Mouse (Mus musculus) MEL (cell line): Measurements from ENCODE around the gene Hectd4. TPM values are rescaled to one million over a fixed set of nuclear protein-coding genes. Genes with fewer than 3 reads are reported as not detected.

ENCODE experiments used
- DNase-seq: peaks from one replicate; pipeline ENCODE4 v3.0.0; 2011; ENCODE audit warnings: low read depth, low spot score
- H3K27ac ChIP-seq: 2 replicates; pipeline ENCODE4 v1.5.1; 2012; ENCODE audit warnings: low read depth, mild to moderate bottlenecking, control low read depth, low read length, moderate library complexity; ENCODE audit not compliant: control insufficient read depth
- H3K27me3 ChIP-seq, 2 experiments: fragments of 150-350 bp in 1 of 2; sonication (generic) in 1 of 2; 2 replicates each; pipeline ENCODE4 v1.6.1; 2012; ENCODE audit warnings: low read length in 2 of 2, mild to moderate bottlenecking in 2 of 2, improper control_type of control experiment in 1 of 2, moderate library complexity in 1 of 2; ENCODE audit not compliant: insufficient read depth in 2 of 2, control insufficient read depth in 1 of 2
- H3K36me3 ChIP-seq, 2 experiments: 2 replicates each; pipeline ENCODE4 v1.6.1; 2012 to 2014; ENCODE audit warnings: low read length in 2 of 2, improper control_type of control experiment in 1 of 2, inconsistent platforms in 1 of 2, mild to moderate bottlenecking in 1 of 2; ENCODE audit not compliant: insufficient read depth in 2 of 2, control insufficient read depth in 1 of 2
- H3K4me1 ChIP-seq, 2 experiments: fragments of 150-350 bp in 1 of 2; sonication (generic) in 1 of 2; 2 replicates each; pipeline ENCODE4 v1.6.1; 2012; ENCODE audit warnings: low read length in 2 of 2, improper control_type of control experiment in 1 of 2, mild to moderate bottlenecking in 1 of 2; ENCODE audit not compliant: insufficient read depth in 2 of 2, control insufficient read depth in 1 of 2
- H3K4me3 ChIP-seq, 2 experiments: fragments of 150-350 bp in 1 of 2; sonication (generic) in 1 of 2; 2 replicates each; pipeline ENCODE4 v1.5.1; 2012; ENCODE audit warnings: low read depth in 2 of 2, low read length in 2 of 2, mild to moderate bottlenecking in 2 of 2, moderate library complexity in 2 of 2, control low read depth in 1 of 2, improper control_type of control experiment in 1 of 2; ENCODE audit not compliant: control insufficient read depth in 1 of 2, insufficient read depth in 1 of 2
- H3K79me2 ChIP-seq: 2 replicates; pipeline ENCODE4 v1.6.1; 2012; ENCODE audit warnings: mild to moderate bottlenecking, low read length, moderate library complexity; ENCODE audit not compliant: control insufficient read depth, poor library complexity, insufficient read depth
- H3K9ac ChIP-seq: 2 replicates; pipeline ENCODE4 v1.6.1; 2012; ENCODE audit warnings: low read depth, mild to moderate bottlenecking, control low read depth, low read length, moderate library complexity; ENCODE audit not compliant: control insufficient read depth, poor library complexity, severe bottlenecking
- H3K9me3 ChIP-seq: fragments of 150-350 bp; sonication (generic); replicated peaks from 2 replicates; pipeline ENCODE4 v1.6.1; 2012; ENCODE audit warnings: mild to moderate bottlenecking, low read length, improper control_type of control experiment, moderate library complexity; ENCODE audit not compliant: insufficient read depth
- BHLHE40 ChIP-seq: IDR thresholded peaks from 2 replicates; pipeline ENCODE4 v1.6.1; 2012; ENCODE audit warnings: low read depth, mild to moderate bottlenecking, inconsistent platforms, low read length, improper control_type of control experiment, borderline replicate concordance
- CHD1 ChIP-seq: IDR thresholded peaks from 2 replicates; pipeline ENCODE4 v1.6.1; 2012; ENCODE audit warnings: low read depth, mild to moderate bottlenecking, inconsistent platforms, low read length, improper control_type of control experiment
- CTCF ChIP-seq, 3 experiments: IDR thresholded peaks in 2 of 3; conservative IDR thresholded peaks in 1 of 3; 2 replicates each; pipeline ENCODE4 v1.5.1; 2011 to 2012; ENCODE audit warnings: low read length in 3 of 3, low read depth in 2 of 3, mild to moderate bottlenecking in 2 of 3, improper control_type of control experiment in 1 of 3, inconsistent platforms in 1 of 3, mixed read lengths in 1 of 3, moderate library complexity in 1 of 3; ENCODE audit not compliant: control insufficient read depth in 1 of 3, insufficient read depth in 1 of 3, poor library complexity in 1 of 3, severe bottlenecking in 1 of 3
- E2F4 ChIP-seq: IDR thresholded peaks from 2 replicates; pipeline ENCODE4 v1.6.1; 2011; ENCODE audit warnings: low read depth, low read length, improper control_type of control experiment, borderline replicate concordance
- ELF1 ChIP-seq: IDR thresholded peaks from 2 replicates; pipeline ENCODE4 v1.6.1; 2014; ENCODE audit warnings: low read depth, mild to moderate bottlenecking, inconsistent platforms, low read length, improper control_type of control experiment, moderate library complexity
- EP300 ChIP-seq, 2 experiments: IDR thresholded peaks; 2 replicates each; pipeline ENCODE4 v1.6.1; 2011; ENCODE audit warnings: improper control_type of control experiment in 2 of 2, low read length in 2 of 2, low read depth in 1 of 2, mild to moderate bottlenecking in 1 of 2
- GABPA ChIP-seq: IDR thresholded peaks from 2 replicates; pipeline ENCODE4 v1.6.1; 2012; ENCODE audit warnings: low read depth, mild to moderate bottlenecking, inconsistent platforms, low read length, improper control_type of control experiment, moderate library complexity
- GATA1 ChIP-seq: IDR thresholded peaks from 2 replicates; pipeline ENCODE4 v1.6.1; 2011; ENCODE audit warnings: low read depth, low read length, improper control_type of control experiment
- HCFC1 ChIP-seq: IDR thresholded peaks from 2 replicates; pipeline ENCODE4 v1.6.1; 2012; ENCODE audit warnings: low read depth, mild to moderate bottlenecking, inconsistent platforms, low read length, improper control_type of control experiment, moderate library complexity
- KAT2A ChIP-seq: conservative IDR thresholded peaks from 2 replicates; pipeline ENCODE4 v1.6.1; 2012; ENCODE audit warnings: low read depth, low read length, improper control_type of control experiment, inconsistent platforms
- MXI1 ChIP-seq: IDR thresholded peaks from 2 replicates; pipeline ENCODE4 v1.6.1; 2011; ENCODE audit warnings: mild to moderate bottlenecking, low read depth, low read length, improper control_type of control experiment
- POLR2AphosphoS2 ChIP-seq: IDR thresholded peaks from 2 replicates; pipeline ENCODE4 v1.6.1; 2011; ENCODE audit warnings: low read length, improper control_type of control experiment
- SIN3A ChIP-seq: IDR thresholded peaks from 2 replicates; pipeline ENCODE4 v1.6.1; 2012; ENCODE audit warnings: low read length, improper control_type of control experiment, inconsistent platforms
- TCF12 ChIP-seq: IDR thresholded peaks from 2 replicates; pipeline ENCODE4 v1.6.1; 2014; ENCODE audit warnings: low read depth, mild to moderate bottlenecking, inconsistent platforms, low read length, improper control_type of control experiment, moderate library complexity
- USF1 ChIP-seq: IDR thresholded peaks from 2 replicates; pipeline ENCODE4 v1.6.1; 2014; ENCODE audit warnings: low read depth, mild to moderate bottlenecking, inconsistent platforms, low read length, improper control_type of control experiment, moderate library complexity
- ZKSCAN1 ChIP-seq: IDR thresholded peaks from 2 replicates; pipeline ENCODE4 v1.6.1; 2012; ENCODE audit warnings: low read depth, mild to moderate bottlenecking, inconsistent platforms, low read length, improper control_type of control experiment, moderate library complexity
- polyA plus RNA-seq, 2 experiments: library from polyadenylated mRNA; stranded (reverse) in 1 of 2; unstranded in 1 of 2; fragments of >175 nt in 1 of 2; fragments of >200 nt in 1 of 2; gene quantifications; 2 replicates each; pipeline versions ENCODE4 v1.2.1 to v1.2.4; 2012; ENCODE audit warnings: low replicate concordance in 2 of 2, low read depth in 1 of 2; ENCODE audit not compliant: insufficient read length in 2 of 2, insufficient read depth in 1 of 2, missing spikeins in 1 of 2
- total RNA-seq: library from RNA; depleted of rRNA; stranded (reverse); fragments of 300-350 nt; gene quantifications from 2 replicates; pipeline ENCODE4 v1.2.3, GENCODE M21; 2012

Hectd4 gene
- total and polyA plus RNA-seq, 3 experiments: 7.0 to 10.8 TPM; not detected in 1

GRCm38 (mm10) chr5:121366449-121367225 is 146.6 kb downstream of the Hectd4 start:
- Histone ChIP-seq H3K9me3 (no peaks in the 10 kb centered on the region), H3K36me3 (no peaks in the 10 kb centered on the region)
- no peak for DNase-seq

GRCm38 (mm10) chr5:121367255-121367654 is 147.2 kb downstream of the Hectd4 start:
- H3K4me3 ChIP-seq: no peak overlapping the region
- no peaks in the 10 kb centered on the region for H3K4me1 ChIP-seq
- TF ChIP-seq USF1 (no peak), POLR2AphosphoS2 (no peak), GABPA (no peak)
- TF ChIP-seq, all 39 proteins: peak for 0
- H3K36me3 ChIP-seq: no peaks in the 10 kb centered on the region
- no peaks in the 10 kb centered on the region for H3K27me3 ChIP-seq
- no peaks in the 10 kb centered on the region for H3K9me3 ChIP-seq
- H3K79me2 ChIP-seq: no peaks in the 10 kb centered on the region
- H3K9ac ChIP-seq: no peak overlapping the region
- no peak for DNase-seq
- no peak overlapping the region for H3K27ac ChIP-seq

More at GRCm38 (mm10) chr5:121366449-121367225, 146.6 kb downstream of the Hectd4 start:
- no peak overlapping the region for H3K4me3 ChIP-seq
- no peak overlapping the region for H3K9ac ChIP-seq
- TF ChIP-seq SIN3A: no peak
- no peak for TF ChIP-seq USF1
- no peak for TF ChIP-seq GATA1
- no peak for TF ChIP-seq TCF12
- H3K27ac ChIP-seq: no peak overlapping the region
- H3K79me2 ChIP-seq: no peaks in the 10 kb centered on the region
- no peaks in the 10 kb centered on the region for H3K27me3 ChIP-seq
- H3K4me1 ChIP-seq: no peaks in the 10 kb centered on the region

- Histone ChIP-seq H3K4me3 (no peak overlapping the region), H3K27me3 (no peaks in the 10 kb centered on the region), H3K27ac (no peak overlapping the region), H3K79me2 (no peaks in the 10 kb centered on the region), H3K9me3 (no peaks in the 10 kb centered on the region), H3K9ac (no peak overlapping the region), H3K36me3 (no peaks in the 10 kb centered on the region), H3K4me1 (no peaks in the 10 kb centered on the region)
- no peak for DNase-seq
- TF ChIP-seq HCFC1 (no peak), E2F4 (no peak), ELF1 (no peak), CTCF (IDR thresholded peaks at IDR 0.05 in 2 of 3, conservative IDR thresholded peaks at IDR 0.05 in 1 of 3; ENCODE audit: control insufficient read depth in 1 of 3, insufficient read depth in 1 of 3, low read depth in 2 of 3, low read length in 3 of 3, poor library complexity in 1 of 3, severe bottlenecking in 1 of 3) (no peak), EP300 (IDR thresholded peaks at IDR 0.05; ENCODE audit: low read depth in 1 of 2, low read length in 2 of 2) (no peak), MXI1 (no peak), CHD1 (no peak), GATA1 (no peak), ZKSCAN1 (no peak), KAT2A (no peak), BHLHE40 (no peak)
These were observed 151.7 kb downstream of the Hectd4 start for GRCm38 (mm10) chr5:121371712-121372111.
